Mouse (Mus musculus) kidney, adult 9 months (tissue): Measurements from ENCODE around the gene Borcs8.

Experiments
- DNase-seq: peaks from one replicate; pipeline ENCODE4 v3.0.0; 2022

Gene Borcs8

DNA sequence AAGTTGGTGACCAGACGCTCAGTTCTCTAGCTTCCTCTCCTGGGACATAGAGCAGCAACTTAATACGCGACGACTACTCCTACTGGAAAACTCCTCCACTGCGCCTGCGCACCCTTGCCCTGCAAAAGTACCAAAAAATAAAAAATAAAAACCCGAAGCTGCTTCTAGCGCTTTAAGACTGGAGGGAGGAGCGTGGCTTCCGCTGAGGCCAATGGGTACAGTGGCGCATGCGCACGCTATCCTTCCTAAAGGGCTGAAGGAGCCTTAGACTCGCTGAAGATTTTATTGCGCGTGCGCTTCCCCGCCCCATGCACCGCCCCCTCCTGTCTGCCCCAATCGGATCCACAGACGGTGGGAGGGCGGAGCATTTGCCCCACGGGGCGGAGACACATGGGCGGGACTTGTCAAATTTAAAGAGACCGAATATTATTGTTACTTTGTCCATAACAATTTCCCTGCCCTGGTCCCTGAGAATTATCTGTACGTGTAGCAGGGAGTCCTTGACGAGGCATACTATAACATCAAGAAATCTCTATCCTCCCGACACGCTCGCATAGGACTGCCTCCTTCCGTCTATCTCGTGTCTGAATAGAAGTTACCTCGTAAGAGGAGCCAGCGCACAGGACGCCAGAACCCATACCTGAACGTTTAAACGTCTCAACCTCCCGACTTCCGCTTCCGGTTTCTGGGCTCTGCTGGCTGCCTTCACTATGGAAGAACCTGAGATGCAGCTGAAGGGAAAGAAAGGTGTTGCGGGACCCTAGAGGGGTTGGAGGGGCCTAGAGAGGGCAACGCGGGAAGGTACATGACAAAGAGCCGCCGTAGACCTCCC lies at the start of gene Borcs8, which contains the start of the genes Rfxank and Mef2b:
Borcs8 (plus strand) TSS at position 474 of the 832 bp plus-strand sequence.
Rfxank (minus strand) TSS at position 129 of the 832 bp plus-strand sequence.
Mef2b (plus strand) TSS at position 686 of the 832 bp plus-strand sequence.
- DNase-seq: peak; percentile 100

DNA sequence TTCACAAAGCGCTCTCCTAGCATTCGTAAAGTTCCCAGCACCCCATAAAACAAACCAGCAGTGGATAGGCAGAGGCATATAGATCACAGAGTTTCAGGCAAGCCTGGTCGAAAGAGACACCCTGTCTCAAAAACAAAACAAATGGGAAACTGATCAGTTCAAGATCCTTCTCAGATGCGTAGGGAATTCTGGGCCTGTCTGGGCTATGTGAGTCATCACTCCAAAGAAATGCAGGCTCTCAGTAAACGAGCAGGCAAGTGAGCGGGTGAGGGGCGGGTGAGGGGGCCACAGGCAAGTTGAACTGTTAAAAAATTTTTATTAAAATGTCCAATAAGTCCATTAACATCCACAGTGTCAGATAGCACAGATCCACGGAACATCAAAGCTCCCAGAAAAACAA lies 46.5 kb upstream of the Borcs8 start:
- DNase-seq: no peak

DNA sequence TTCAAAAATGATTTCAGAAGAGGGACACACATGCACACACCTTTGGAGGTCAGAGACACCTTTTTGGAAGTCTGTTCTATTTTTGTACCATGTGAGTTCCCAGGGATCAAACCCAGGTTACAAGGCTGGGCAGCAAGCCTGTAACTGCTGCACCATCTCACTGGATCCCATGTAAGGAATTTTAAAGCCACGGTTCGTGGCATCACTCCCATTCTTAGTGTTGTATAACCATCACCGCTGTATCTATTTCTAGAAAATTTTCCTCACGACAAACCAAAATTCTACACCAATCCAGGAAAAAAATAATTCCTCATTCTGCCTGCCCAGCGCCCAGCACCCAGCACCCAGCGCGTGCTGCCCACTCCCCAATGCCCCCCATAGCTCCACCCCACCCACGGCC lies 40.0 kb upstream of the Borcs8 start:
- DNase-seq: no peak

DNA sequence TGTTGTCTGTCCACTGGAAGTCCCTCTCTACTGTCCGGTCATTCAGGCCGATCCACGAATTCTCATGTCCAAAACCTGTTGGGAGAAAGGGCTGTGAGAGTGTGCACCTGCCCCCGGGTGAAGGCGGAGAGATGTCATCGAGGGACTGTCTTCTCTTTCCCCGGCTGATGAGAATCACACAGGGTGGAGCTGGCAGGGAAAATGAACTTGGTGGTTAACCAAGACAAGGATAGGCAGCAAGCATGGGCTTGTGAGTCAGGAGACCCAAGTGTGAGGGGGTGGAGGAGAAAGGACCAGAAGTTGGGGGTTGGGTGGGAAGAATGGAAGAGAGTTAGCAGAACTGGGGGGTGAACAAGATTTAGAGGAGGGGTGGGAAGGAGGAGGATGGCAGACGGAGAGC lies 39.1 kb upstream of the Borcs8 start:
- no peak for DNase-seq

DNA sequence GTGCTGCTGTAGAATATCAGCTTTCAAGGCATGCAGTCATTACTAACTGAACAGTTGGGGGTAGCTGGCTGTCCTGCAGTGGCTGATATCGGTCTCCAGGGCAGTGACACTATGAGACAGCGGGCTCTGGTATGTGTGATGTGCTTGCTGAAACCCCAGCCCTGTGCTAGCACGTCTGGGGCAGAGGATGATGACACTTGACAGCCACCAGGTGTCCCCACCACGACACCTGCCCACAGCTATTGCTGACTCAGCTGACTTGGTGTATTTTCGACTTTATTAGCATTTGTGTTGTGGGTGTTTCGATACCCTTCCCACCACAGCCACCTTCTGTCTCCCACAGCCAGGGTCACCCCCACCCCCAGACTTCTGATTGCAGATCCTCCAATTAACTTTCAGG lies 34.8 kb upstream of the Borcs8 start:
- peak; percentile 36 for DNase-seq

DNA sequence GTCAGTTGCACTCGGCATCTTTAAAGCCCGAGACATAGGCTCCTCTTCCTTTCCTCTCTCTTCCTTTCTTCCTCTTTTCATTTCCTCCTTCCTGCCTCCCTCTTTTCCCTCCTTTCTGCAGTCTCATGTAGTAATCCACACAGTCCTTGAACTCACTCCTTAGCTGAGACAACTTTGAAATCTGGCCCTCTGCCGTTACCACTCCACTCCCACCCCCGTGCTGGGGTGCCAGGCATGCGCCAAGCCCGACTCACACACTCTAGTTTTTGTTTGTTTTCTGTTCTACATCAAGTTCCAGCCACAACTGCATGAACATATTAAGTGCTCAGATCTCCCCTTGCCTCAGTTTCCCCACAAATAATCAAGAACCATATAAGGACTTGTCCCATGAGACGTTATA lies 34.4 kb upstream of the Borcs8 start:
- no peak for DNase-seq

GRCm38 (mm10) chr8:70110451-70110850 lies 28.8 kb upstream of the Borcs8 start:
- no peak for DNase-seq

DNA sequence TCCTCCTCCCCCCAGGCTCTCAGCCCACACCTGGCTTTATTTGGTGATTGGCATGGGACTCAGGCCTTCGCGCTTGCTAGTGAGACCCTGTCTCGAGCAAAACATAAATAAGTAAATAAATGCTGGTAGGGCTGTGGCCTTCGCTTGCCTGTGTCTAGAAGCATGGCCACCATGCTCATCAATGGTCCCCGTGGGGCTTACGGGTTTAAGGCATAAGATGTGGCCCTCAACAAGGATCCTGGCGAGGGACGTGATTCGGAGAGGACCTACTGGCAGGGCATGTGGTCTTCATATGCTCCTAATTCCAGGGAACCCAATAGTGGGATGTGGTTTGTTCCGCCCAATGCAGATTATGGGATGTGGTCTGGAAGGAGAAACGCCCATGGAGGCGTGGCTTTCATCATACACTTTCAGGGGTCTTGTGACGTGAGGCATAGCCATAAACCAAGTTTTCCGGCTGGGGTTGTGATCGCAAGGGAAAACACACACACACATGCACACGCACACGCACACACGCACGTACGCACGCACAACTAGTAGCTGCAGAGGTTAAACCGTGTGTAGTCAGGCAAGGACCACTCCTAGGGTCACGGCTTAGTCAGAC lies 28.0 kb upstream of the Borcs8 start:
- no peak for DNase-seq

- DNase-seq: no peak
Measured at GRCm38 (mm10) chr8:70112401-70113016, 26.8 kb upstream of the Borcs8 start.

DNA sequence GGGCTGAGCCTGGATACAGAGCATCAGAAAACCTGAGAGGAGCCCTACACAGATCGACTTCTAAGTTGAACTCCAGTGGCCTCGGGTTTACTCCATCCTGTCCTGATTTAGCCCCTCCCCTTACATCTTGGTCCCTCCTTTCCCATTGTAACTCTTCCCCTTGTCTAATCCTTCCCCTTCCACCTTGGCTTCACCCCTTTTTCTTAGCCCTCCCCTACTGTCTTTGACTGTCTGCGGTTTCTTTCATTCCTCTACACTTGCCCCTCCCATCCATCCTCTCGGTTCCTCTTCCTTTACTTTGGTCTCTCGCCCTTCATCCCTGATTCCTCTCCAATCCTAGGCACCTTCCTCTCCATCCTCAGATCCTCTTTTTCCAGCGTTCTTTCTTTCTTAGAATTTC lies 24.8 kb upstream of the Borcs8 start:
- DNase-seq: no peak

DNA sequence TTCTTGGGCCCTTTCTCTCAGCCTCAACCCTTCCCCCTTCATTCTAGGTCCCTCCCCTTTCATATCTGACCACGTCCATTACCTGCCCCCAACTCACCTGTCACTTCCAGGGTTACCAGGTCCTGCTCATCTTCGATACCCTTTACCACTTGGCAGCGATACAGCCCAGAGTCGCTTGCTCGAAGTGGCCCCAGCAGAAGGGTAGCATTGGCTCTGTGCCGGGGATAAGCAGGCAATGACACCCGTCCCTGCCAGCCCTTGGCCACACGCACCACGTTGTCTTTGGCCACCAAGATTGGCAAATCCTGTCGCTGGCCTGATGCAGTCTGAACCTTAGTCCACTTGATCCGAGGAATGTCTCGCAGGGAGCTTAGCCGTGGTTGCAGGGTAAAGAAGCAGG lies 24.4 kb upstream of the Borcs8 start:
- DNase-seq: no peak

DNA sequence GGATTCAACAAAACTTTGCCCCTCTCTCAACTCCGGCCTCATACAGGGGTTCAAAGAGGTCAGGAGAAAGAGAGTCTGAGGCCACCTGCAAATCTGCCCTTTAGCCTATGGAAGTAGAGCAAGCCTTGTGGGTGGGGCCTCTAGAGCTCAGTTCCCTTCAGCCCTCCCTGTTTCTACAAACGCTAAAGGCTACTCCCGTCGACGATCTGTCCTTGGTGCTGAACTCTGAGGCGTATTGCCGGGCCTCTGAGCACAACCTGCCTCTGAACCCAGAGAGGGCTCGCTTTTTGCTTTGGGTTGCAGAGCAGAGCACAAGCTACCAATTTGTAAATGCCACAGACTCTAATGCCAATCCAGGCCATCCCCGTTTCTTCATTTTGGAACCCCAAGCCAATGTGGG lies 21.7 kb upstream of the Borcs8 start:
- no peak for DNase-seq

- DNase-seq: no peak
Measured at GRCm38 (mm10) chr8:70118726-70119700, 20.3 kb upstream of the Borcs8 start.

DNA sequence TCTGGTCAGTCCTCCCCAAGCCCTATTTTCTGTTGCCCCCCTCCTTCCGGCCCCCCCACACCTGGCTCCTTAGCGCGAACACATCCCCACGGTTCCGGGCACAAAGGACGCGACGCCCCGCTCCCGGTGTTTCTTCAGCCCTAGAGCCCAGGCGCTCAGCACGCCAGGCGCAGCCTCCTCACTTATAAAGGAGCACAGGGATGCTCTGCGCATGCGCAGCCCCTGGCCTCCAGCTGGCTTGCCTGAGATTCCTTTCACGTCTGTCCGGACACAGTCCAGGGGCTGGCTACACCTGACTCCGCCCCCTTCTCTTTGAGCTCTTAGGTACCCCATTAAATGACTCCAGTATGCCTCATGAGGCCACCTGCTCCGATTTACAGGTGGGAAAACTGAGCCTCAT lies 18.6 kb upstream of the Borcs8 start, which contains the start of gene Ncan:
Ncan (minus strand) TSS at position 207 of the 400 bp plus-strand sequence.
- DNase-seq: peak; percentile 56

- DNase-seq: no peak
Measured at GRCm38 (mm10) chr8:70122863-70123262, 16.4 kb upstream of the Borcs8 start.

- DNase-seq: no peak
Measured at GRCm38 (mm10) chr8:70124992-70125391, 14.3 kb upstream of the Borcs8 start.

DNA sequence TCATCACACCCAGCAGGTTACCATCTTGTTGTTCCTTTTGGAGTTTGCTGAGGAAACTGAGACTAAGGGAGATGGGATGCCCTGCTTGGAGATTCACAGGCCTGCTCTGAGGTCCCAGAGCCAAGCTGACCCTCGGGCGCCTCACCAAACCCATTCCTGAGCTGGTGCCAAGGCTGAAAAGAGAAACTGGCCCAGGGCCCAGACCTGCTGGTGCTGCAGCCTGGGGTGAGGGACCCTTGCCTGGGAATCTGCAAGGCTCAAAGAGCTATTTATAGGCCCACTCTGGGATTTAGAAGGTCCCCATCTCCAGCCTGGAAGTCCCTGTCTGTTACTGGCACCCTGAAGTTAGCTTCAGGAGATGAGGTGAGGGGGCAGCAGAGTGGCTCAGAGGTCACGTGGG lies 10.9 kb upstream of the Borcs8 start:
- DNase-seq: peak; percentile 43

- peak; percentile 70 for DNase-seq
Measured at GRCm38 (mm10) chr8:70129309-70129952, 9.9 kb upstream of the Borcs8 start.

- no peak for DNase-seq
Measured at GRCm38 (mm10) chr8:70130066-70130465, 9.2 kb upstream of the Borcs8 start.

DNA sequence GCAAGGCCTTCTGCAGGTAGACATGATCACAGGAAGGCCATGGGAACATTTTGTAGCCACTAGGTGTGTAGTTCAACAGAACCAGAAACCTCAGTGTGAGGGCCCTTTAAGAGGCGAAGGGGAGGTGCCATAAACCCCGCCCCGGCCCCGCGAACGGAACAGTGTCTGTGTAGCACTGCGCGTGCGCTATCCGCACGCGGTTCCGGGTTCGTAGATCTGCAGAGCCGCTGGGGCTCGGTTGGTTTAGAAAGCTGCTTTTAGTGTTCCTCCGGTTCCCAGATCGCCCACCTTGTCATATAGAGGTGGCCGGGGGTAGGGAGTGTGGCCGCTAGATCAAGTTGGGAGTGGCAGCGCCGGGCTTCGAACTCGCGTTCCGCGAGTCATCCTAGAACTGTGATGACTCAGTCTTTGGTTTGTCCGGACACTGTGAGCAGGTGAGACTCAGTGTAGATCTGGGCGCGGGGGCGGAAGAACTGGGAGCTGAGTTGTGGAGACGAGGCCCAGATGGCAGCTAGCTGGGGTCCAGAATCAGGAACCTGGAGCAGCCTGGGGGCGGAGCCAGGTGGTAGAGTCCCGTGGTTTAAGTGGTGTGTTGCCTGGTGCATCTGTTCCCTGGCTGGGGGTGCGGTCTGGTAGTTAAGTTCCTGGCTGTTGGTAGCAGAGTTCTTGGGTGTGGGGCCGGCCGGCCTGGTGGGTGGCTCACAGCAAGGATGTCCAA lies 8.0 kb upstream of the Borcs8 start, which contains the start of gene Nr2c2ap:
Nr2c2ap (plus strand) TSS at position 168 of the 718 bp plus-strand sequence.
- peak; percentile 85 for DNase-seq

- DNase-seq: no peak
Measured at GRCm38 (mm10) chr8:70134086-70134485, 5.2 kb upstream of the Borcs8 start.
